Mouse (Mus musculus): ENCODE measurements around the gene Wnt16. TPM values are rescaled to one million over a fixed set of nuclear protein-coding genes. Genes with fewer than 3 reads are reported as not detected.

Gene Wnt16
- polyA plus RNA-seq, 1 experiment from 2014 or later, result 2.6 TPM

GRCm38 (mm10) chr6:22339763-22340542 lies 51.9 kb downstream of the Wnt16 start:
- peak; percentile 87 for ATAC-seq (ENCODE audit: insufficient read depth, low FRiP score)
- WGBS, result 74% methylated on average over 15 of the region's 15 CpGs
- H3K9ac ChIP-seq (ENCODE audit: low read length), result no peak overlapping the region
- H3K4me2 ChIP-seq (ENCODE audit: low read depth, low read length), result no peak overlapping the region
- peaks cover 7% of the 10 kb centered on the region for H3K4me1 ChIP-seq (ENCODE audit: control insufficient read depth, insufficient read depth, low read length)
- no peaks in the 10 kb centered on the region for H3K9me3 ChIP-seq (replicated peaks; ENCODE audit: control insufficient read depth, low read length)
- H3K27ac ChIP-seq (ENCODE audit: low read length), result no peak overlapping the region
- no peaks in the 10 kb centered on the region; the same call in 1 of the 2 replicates for H3K36me3 ChIP-seq (ENCODE audit: control insufficient read depth, insufficient read depth, low read length)
- H3K4me3 ChIP-seq (replicated peaks; ENCODE audit: low read length), result no peak overlapping the region
- H3K27me3 ChIP-seq (ENCODE audit: control insufficient read depth, insufficient read depth, low read length), result no peaks in the 10 kb centered on the region

- Histone ChIP-seq H3K36me3 (ENCODE audit: control insufficient read depth, insufficient read depth, low read length) (no peaks in the 10 kb centered on the region; the same call in 1 of the 2 replicates), H3K27ac (ENCODE audit: low read length) (no peak overlapping the region), H3K4me2 (ENCODE audit: low read depth, low read length) (no peak overlapping the region), H3K9me3 (replicated peaks; ENCODE audit: control insufficient read depth, low read length) (no peaks in the 10 kb centered on the region), H3K27me3 (ENCODE audit: control insufficient read depth, insufficient read depth, low read length) (no peaks in the 10 kb centered on the region), H3K4me1 (ENCODE audit: control insufficient read depth, insufficient read depth, low read length) (peaks cover 7% of the 10 kb centered on the region), H3K4me3 (replicated peaks; ENCODE audit: low read length) (no peak overlapping the region), H3K9ac (ENCODE audit: low read length) (no peak overlapping the region)
- WGBS, result 85% methylated on average over 14 of the region's 14 CpGs
- ATAC-seq (ENCODE audit: insufficient read depth, low FRiP score), result no peak
Observed at GRCm38 (mm10) chr6:22340779-22341178, 52.8 kb downstream of the Wnt16 start.

GRCm38 (mm10) chr6:22343292-22343691 lies 55.3 kb downstream of the Wnt16 start:
- 33% methylated on average over 3 of the region's 3 CpGs for WGBS
- H3K27me3 ChIP-seq (ENCODE audit: control insufficient read depth, insufficient read depth, low read length), result no peaks in the 10 kb centered on the region
- peaks cover 15% of the 10 kb centered on the region for H3K4me1 ChIP-seq (ENCODE audit: control insufficient read depth, insufficient read depth, low read length)
- H3K9ac ChIP-seq (ENCODE audit: low read length), result no peak overlapping the region
- H3K4me3 ChIP-seq (replicated peaks; ENCODE audit: low read length), result no peak overlapping the region
- no peak overlapping the region for H3K4me2 ChIP-seq (ENCODE audit: low read depth, low read length)
- no peaks in the 10 kb centered on the region; the same call in 1 of the 2 replicates for H3K36me3 ChIP-seq (ENCODE audit: control insufficient read depth, insufficient read depth, low read length)
- H3K9me3 ChIP-seq (replicated peaks; ENCODE audit: control insufficient read depth, low read length), result no peaks in the 10 kb centered on the region
- no peak overlapping the region for H3K27ac ChIP-seq (ENCODE audit: low read length)
- no peak for ATAC-seq (ENCODE audit: insufficient read depth, low FRiP score)

GRCm38 (mm10) chr6:22343706-22344105 lies 55.7 kb downstream of the Wnt16 start:
- Histone ChIP-seq H3K9ac (ENCODE audit: low read length) (no peak overlapping the region), H3K4me1 (ENCODE audit: control insufficient read depth, insufficient read depth, low read length) (peaks cover 15% of the 10 kb centered on the region), H3K4me3 (replicated peaks; ENCODE audit: low read length) (no peak overlapping the region), H3K9me3 (replicated peaks; ENCODE audit: control insufficient read depth, low read length) (no peaks in the 10 kb centered on the region), H3K27me3 (ENCODE audit: control insufficient read depth, insufficient read depth, low read length) (no peaks in the 10 kb centered on the region), H3K36me3 (ENCODE audit: control insufficient read depth, insufficient read depth, low read length) (no peaks in the 10 kb centered on the region; the same call in 1 of the 2 replicates), H3K27ac (ENCODE audit: low read length) (no peak overlapping the region), H3K4me2 (ENCODE audit: low read depth, low read length) (no peak overlapping the region)
- no peak for ATAC-seq (ENCODE audit: insufficient read depth, low FRiP score)
- 47% methylated on average over 6 of the region's 6 CpGs for WGBS

- ATAC-seq (ENCODE audit: insufficient read depth, low FRiP score), result no peak
Observed at GRCm38 (mm10) chr6:22344443-22344842, 56.4 kb downstream of the Wnt16 start.

GRCm38 (mm10) chr6:22347132-22347902 lies 59.3 kb downstream of the Wnt16 start:
- 66% methylated on average over 8 of the region's 8 CpGs for WGBS

More at GRCm38 (mm10) chr6:22344443-22344842, 56.4 kb downstream of the Wnt16 start:
- Histone ChIP-seq H3K9ac (ENCODE audit: low read length) (no peak overlapping the region), H3K4me1 (ENCODE audit: control insufficient read depth, insufficient read depth, low read length) (peaks cover 15% of the 10 kb centered on the region), H3K27me3 (ENCODE audit: control insufficient read depth, insufficient read depth, low read length) (no peaks in the 10 kb centered on the region), H3K4me3 (replicated peaks; ENCODE audit: low read length) (no peak overlapping the region), H3K27ac (ENCODE audit: low read length) (peak overlapping the region; percentile 55; the same call in 1 of the 2 replicates), H3K4me2 (ENCODE audit: low read depth, low read length) (no peak overlapping the region), H3K36me3 (ENCODE audit: control insufficient read depth, insufficient read depth, low read length) (no peaks in the 10 kb centered on the region; the same call in 1 of the 2 replicates), H3K9me3 (replicated peaks; ENCODE audit: control insufficient read depth, low read length) (no peaks in the 10 kb centered on the region)
- 33% methylated on average over 6 of the region's 6 CpGs for WGBS

More at GRCm38 (mm10) chr6:22347132-22347902, 59.3 kb downstream of the Wnt16 start:
- no peaks in the 10 kb centered on the region for H3K27me3 ChIP-seq (ENCODE audit: control insufficient read depth, insufficient read depth, low read length)
- H3K9me3 ChIP-seq (replicated peaks; ENCODE audit: control insufficient read depth, low read length), result no peaks in the 10 kb centered on the region
- H3K9ac ChIP-seq (ENCODE audit: low read length), result no peak overlapping the region
- H3K36me3 ChIP-seq (ENCODE audit: control insufficient read depth, insufficient read depth, low read length), result no peaks in the 10 kb centered on the region
- no peak overlapping the region for H3K4me3 ChIP-seq (replicated peaks; ENCODE audit: low read length)
- no peak for ATAC-seq (ENCODE audit: insufficient read depth, low FRiP score)
- no peak overlapping the region for H3K4me2 ChIP-seq (ENCODE audit: low read depth, low read length)
- peaks cover 17% of the 10 kb centered on the region; the same call in 1 of the 2 replicates for H3K4me1 ChIP-seq (ENCODE audit: control insufficient read depth, insufficient read depth, low read length)
- no peak overlapping the region for H3K27ac ChIP-seq (ENCODE audit: low read length)

Other genes with a start within 250 kb of the Wnt16 start
- gene Fam3c, start 68.0 kb downstream of the Wnt16 start, polyA plus RNA-seq (2015; fragmentation: Nextera tagmentation; extraction: Ambion mirVana), result 82.2 and 90.1 TPM in 2 replicates